Mouse (Mus musculus): Measurements from ENCODE around the gene Cyp2u1. TPM values are rescaled to one million over a fixed set of nuclear protein-coding genes. Genes with fewer than 3 reads are reported as not detected.

Gene Cyp2u1
- polyA plus RNA-seq, 1 experiment from 2014 or later = 9.6 TPM

Other genes with a start within 250 kb of the Cyp2u1 start
- 9.8 and 10.3 TPM in 2 replicates for gene Lef1, start 192.8 kb downstream of the Cyp2u1 start, polyA plus RNA-seq (2014; fragmentation: Nextera tagmentation; extraction: Ambion mirVana)
- 26.6 and 27.6 TPM in 2 replicates for gene Hadh, start 31.1 kb downstream of the Cyp2u1 start, polyA plus RNA-seq (2014; fragmentation: Nextera tagmentation; extraction: Ambion mirVana)
- gene Sgms2, start 188.2 kb upstream of the Cyp2u1 start, polyA plus RNA-seq (2014; fragmentation: Nextera tagmentation; extraction: Ambion mirVana) = 4.2 and 4.6 TPM in 2 replicates